Mouse (Mus musculus): ENCODE results near the gene Exph5. TPM values are rescaled to one million over a fixed set of nuclear protein-coding genes. Genes with fewer than 3 reads are reported as not detected.

Gene Exph5
- total and polyA plus RNA-seq, 3 experiments = 0.11 TPM; not detected in 2

DNA sequence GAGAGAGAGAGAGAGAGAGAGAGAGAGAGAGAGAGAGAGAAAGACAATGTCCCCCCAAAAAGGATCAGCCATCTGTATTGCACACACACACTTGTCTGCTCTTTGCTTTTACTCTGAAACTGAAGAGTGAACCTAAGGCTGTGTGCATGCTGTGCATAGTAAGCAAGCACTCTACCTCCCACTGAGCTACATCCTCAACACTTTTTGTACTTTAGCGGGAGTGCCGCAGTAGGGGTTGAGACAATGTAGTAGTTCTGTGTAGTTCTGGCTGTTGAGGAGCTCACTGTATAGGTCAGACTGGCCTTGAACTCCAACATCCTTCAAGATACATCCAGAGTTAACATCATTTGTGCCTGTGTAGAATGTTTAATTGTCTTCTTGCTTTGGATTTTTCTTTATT is 35.9 kb upstream of the Exph5 start:
- no peak for TF ChIP-seq GATA1 (IDR thresholded peaks at IDR 0.05; ENCODE audit: borderline replicate concordance, low read length)
- TF ChIP-seq POLR2AphosphoS5 (IDR thresholded peaks at IDR 0.05; ENCODE audit: insufficient replicate concordance, low read depth, low read length) = no peak
- no peak for TF ChIP-seq GATA2 (IDR thresholded peaks at IDR 0.05; ENCODE audit: borderline replicate concordance, low read depth, low read length)
- TF ChIP-seq TAL1 (conservative IDR thresholded peaks at IDR 0.05; ENCODE audit: low read depth, low read length) = no peak
- TF ChIP-seq CTCF (IDR thresholded peaks at IDR 0.05; ENCODE audit: low read depth, low read length) = no peak
- no peak for ATAC-seq (ENCODE audit: extremely low read depth, insufficient number of reproducible peaks, low FRiP score, poor library complexity, severe bottlenecking)
- peaks cover 16% of the 10 kb centered on the region for H3K27me3 ChIP-seq (ENCODE audit: insufficient read depth, low read length)
- no peak for DNase-seq (ENCODE audit: low spot score)
- no peak overlapping the region for H3K4me3 ChIP-seq (ENCODE audit: low read depth, low read length)
- no peaks in the 10 kb centered on the region for H3K4me1 ChIP-seq (ENCODE audit: insufficient read depth, low read depth, low read length)
- H3K9me3 ChIP-seq (replicated peaks) = no peaks in the 10 kb centered on the region
- H3K36me3 ChIP-seq (replicated peaks) = no peaks in the 10 kb centered on the region

GRCm38 (mm10) chr9:53268036-53268435 is 33.4 kb upstream of the Exph5 start:
- no peak for ATAC-seq (ENCODE audit: extremely low read depth, insufficient number of reproducible peaks, low FRiP score, poor library complexity, severe bottlenecking)

DNA sequence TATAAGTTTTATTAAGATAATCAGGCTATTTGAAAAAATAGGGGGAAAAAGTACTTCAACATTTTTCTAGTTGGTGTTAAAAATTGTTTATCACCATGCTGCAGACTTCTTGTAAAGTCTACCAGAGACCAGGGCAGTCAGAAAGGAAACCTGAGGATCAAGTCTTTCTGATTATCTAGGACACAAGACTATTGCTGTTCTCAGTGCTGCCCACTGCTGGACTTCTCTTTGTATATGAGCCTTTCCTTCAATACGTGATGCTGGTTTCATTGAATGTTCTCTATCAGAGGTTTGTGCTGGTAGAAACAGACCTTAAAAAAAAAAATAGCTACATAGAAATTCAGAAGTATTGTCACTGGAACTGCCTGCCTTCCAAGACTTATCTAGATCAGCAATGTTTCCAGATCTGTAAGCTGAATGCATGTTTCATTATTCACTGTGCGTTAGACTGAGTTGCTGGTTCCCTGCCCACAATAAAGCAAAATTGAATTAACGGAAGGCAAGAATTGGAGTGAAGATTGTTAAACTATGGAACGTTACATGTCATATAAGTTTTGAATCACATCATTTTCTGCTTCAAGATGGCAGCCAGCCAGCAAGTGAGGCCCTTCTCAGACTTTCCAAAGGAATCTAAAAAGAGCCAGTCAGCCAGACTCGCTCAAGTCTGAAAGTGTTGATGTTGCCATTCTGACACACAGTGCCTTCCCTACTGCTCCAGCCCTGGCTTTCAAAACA is 32.6 kb upstream of the Exph5 start:
- no peak for ATAC-seq (ENCODE audit: extremely low read depth, insufficient number of reproducible peaks, low FRiP score, poor library complexity, severe bottlenecking)
- no peak for DNase-seq (ENCODE audit: low spot score)
- Histone ChIP-seq H3K9me3 (replicated peaks) (no peaks in the 10 kb centered on the region), H3K4me3 (ENCODE audit: low read depth, low read length) (no peak overlapping the region), H3K27me3 (ENCODE audit: insufficient read depth, low read length) (0 out of 2 replicates have a peak, but pooled peaks cover 5% of the 10 kb centered on the region), H3K36me3 (replicated peaks) (no peaks in the 10 kb centered on the region), H3K4me1 (ENCODE audit: insufficient read depth, low read depth, low read length) (peaks cover 3% of the 10 kb centered on the region)
- TF ChIP-seq POLR2AphosphoS5 (IDR thresholded peaks at IDR 0.05; ENCODE audit: insufficient replicate concordance, low read depth, low read length) (no peak), CTCF (IDR thresholded peaks at IDR 0.05; ENCODE audit: low read depth, low read length) (no peak), TAL1 (conservative IDR thresholded peaks at IDR 0.05; ENCODE audit: low read depth, low read length) (no peak), GATA2 (IDR thresholded peaks at IDR 0.05; ENCODE audit: borderline replicate concordance, low read depth, low read length) (no peak), GATA1 (IDR thresholded peaks at IDR 0.05; ENCODE audit: borderline replicate concordance, low read length) (no peak)

More at GRCm38 (mm10) chr9:53268036-53268435, 33.4 kb upstream of the Exph5 start:
- peaks cover 9% of the 10 kb centered on the region; the same call in 1 of the 2 replicates for H3K27me3 ChIP-seq (ENCODE audit: insufficient read depth, low read length)
- H3K4me3 ChIP-seq (ENCODE audit: low read depth, low read length) = no peak overlapping the region
- TF ChIP-seq TAL1 (conservative IDR thresholded peaks at IDR 0.05; ENCODE audit: low read depth, low read length) = no peak
- no peak for TF ChIP-seq GATA2 (IDR thresholded peaks at IDR 0.05; ENCODE audit: borderline replicate concordance, low read depth, low read length)
- TF ChIP-seq CTCF (IDR thresholded peaks at IDR 0.05; ENCODE audit: low read depth, low read length) = no peak
- TF ChIP-seq POLR2AphosphoS5 (IDR thresholded peaks at IDR 0.05; ENCODE audit: insufficient replicate concordance, low read depth, low read length) = no peak
- no peak for TF ChIP-seq GATA1 (IDR thresholded peaks at IDR 0.05; ENCODE audit: borderline replicate concordance, low read length)
- H3K4me1 ChIP-seq (ENCODE audit: insufficient read depth, low read depth, low read length) = peaks cover 3% of the 10 kb centered on the region
- no peaks in the 10 kb centered on the region for H3K9me3 ChIP-seq (replicated peaks)
- no peak for DNase-seq (ENCODE audit: low spot score)
- no peaks in the 10 kb centered on the region for H3K36me3 ChIP-seq (replicated peaks)

- H3K4me3 ChIP-seq (ENCODE audit: low read depth, low read length) = no peak overlapping the region
- peaks cover 3% of the 10 kb centered on the region for H3K4me1 ChIP-seq (ENCODE audit: insufficient read depth, low read depth, low read length)
- ATAC-seq (ENCODE audit: extremely low read depth, insufficient number of reproducible peaks, low FRiP score, poor library complexity, severe bottlenecking) = no peak
- TF ChIP-seq POLR2AphosphoS5 (IDR thresholded peaks at IDR 0.05; ENCODE audit: insufficient replicate concordance, low read depth, low read length) = no peak
- TF ChIP-seq CTCF (IDR thresholded peaks at IDR 0.05; ENCODE audit: low read depth, low read length) = no peak
- TF ChIP-seq TAL1 (conservative IDR thresholded peaks at IDR 0.05; ENCODE audit: low read depth, low read length) = no peak
- TF ChIP-seq GATA1 (IDR thresholded peaks at IDR 0.05; ENCODE audit: borderline replicate concordance, low read length) = no peak
- no peak for TF ChIP-seq GATA2 (IDR thresholded peaks at IDR 0.05; ENCODE audit: borderline replicate concordance, low read depth, low read length)
- H3K36me3 ChIP-seq (replicated peaks) = no peaks in the 10 kb centered on the region
- H3K9me3 ChIP-seq (replicated peaks) = no peaks in the 10 kb centered on the region
- no peak for DNase-seq (ENCODE audit: low spot score)
- H3K27me3 ChIP-seq (ENCODE audit: insufficient read depth, low read length) = 0 out of 2 replicates have a peak, but pooled peaks cover 5% of the 10 kb centered on the region
Observed at GRCm38 (mm10) chr9:53269466-53269755, 32.1 kb upstream of the Exph5 start.

- DNase-seq (ENCODE audit: low spot score) = peak; percentile 9
- no peaks in the 10 kb centered on the region for H3K36me3 ChIP-seq (replicated peaks)
- peaks cover 3% of the 10 kb centered on the region for H3K4me1 ChIP-seq (ENCODE audit: insufficient read depth, low read depth, low read length)
- no peak for TF ChIP-seq TAL1 (conservative IDR thresholded peaks at IDR 0.05; ENCODE audit: low read depth, low read length)
- H3K27me3 ChIP-seq (ENCODE audit: insufficient read depth, low read length) = peaks cover 9% of the 10 kb centered on the region; the same call in 1 of the 2 replicates
- peak; percentile 76 for ATAC-seq (ENCODE audit: extremely low read depth, insufficient number of reproducible peaks, low FRiP score, poor library complexity, severe bottlenecking)
- no peaks in the 10 kb centered on the region for H3K9me3 ChIP-seq (replicated peaks)
- H3K4me3 ChIP-seq (ENCODE audit: low read depth, low read length) = no peak overlapping the region
Observed at GRCm38 (mm10) chr9:53271281-53272022, 30.0 kb upstream of the Exph5 start.

DNA sequence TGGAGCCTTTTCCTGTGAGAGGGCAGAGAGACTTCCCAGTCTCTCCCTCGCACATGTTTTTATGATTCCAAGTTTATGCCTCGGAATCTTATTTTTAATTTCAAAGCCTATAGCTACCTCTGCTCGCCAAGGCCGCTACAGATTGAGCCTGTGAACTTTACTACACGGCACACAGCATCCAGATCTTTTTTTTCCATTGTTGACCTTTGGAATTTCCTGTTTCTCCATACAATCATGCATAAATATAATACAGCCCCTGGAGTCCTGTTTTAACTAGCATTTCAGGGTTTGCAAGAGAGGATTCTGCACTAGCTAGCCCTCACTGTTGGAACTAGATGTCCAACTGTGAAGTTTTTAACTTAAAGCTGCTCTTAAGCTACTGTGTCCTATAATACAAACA is 29.3 kb upstream of the Exph5 start:
- Histone ChIP-seq H3K27me3 (ENCODE audit: insufficient read depth, low read length) (peaks cover 9% of the 10 kb centered on the region; the same call in 1 of the 2 replicates), H3K4me3 (ENCODE audit: low read depth, low read length) (no peak overlapping the region), H3K36me3 (replicated peaks) (no peaks in the 10 kb centered on the region), H3K9me3 (replicated peaks) (no peaks in the 10 kb centered on the region), H3K4me1 (ENCODE audit: insufficient read depth, low read depth, low read length) (peaks cover 3% of the 10 kb centered on the region)
- TF ChIP-seq GATA1 (IDR thresholded peaks at IDR 0.05; ENCODE audit: borderline replicate concordance, low read length) (no peak), TAL1 (conservative IDR thresholded peaks at IDR 0.05; ENCODE audit: low read depth, low read length) (no peak), CTCF (IDR thresholded peaks at IDR 0.05; ENCODE audit: low read depth, low read length) (no peak), GATA2 (IDR thresholded peaks at IDR 0.05; ENCODE audit: borderline replicate concordance, low read depth, low read length) (no peak), POLR2AphosphoS5 (IDR thresholded peaks at IDR 0.05; ENCODE audit: insufficient replicate concordance, low read depth, low read length) (no peak)
- DNase-seq (ENCODE audit: low spot score) (no peak), ATAC-seq (ENCODE audit: extremely low read depth, insufficient number of reproducible peaks, low FRiP score, poor library complexity, severe bottlenecking) (no peak)
